Mouse (Mus musculus) bone marrow macrophage, adult 2 months (primary cell): ENCODE measurements around the gene F830045P16Rik.

ENCODE experiments used
- CTCF ChIP-seq: IDR thresholded peaks from 2 replicates; pipeline ENCODE4 v1.5.1; 2012; ENCODE audit warnings: low read depth, mild to moderate bottlenecking, low read length, moderate library complexity
- POLR2A ChIP-seq: IDR thresholded peaks from 2 replicates; pipeline ENCODE4 v1.6.1; 2012; ENCODE audit warnings: mild to moderate bottlenecking, low read depth, low read length, borderline replicate concordance

- TF ChIP-seq POLR2A (no peak), CTCF (no peak)
Observed at GRCm38 (mm10) chr2:129536377-129536776, at the start of gene F830045P16Rik.
